Mouse (Mus musculus) neural tube, embryonic 14.5 days (tissue): ENCODE data around the gene Tcf12. TPM values are rescaled to one million over a fixed set of nuclear protein-coding genes. Genes with fewer than 3 reads are reported as not detected.

ENCODE experiments used
- ATAC-seq: fragments of 200-750 bp; cut with Nextera tagmentation; 2 replicates; pipeline ENCODE4 v1.8.0; 2017; ENCODE audit warnings: low read depth, mild to moderate bottlenecking, moderate TSS enrichment, moderate library complexity
- H3K27ac ChIP-seq: fragments of 300-500 bp; sonication (generic); 2 replicates; pipeline ENCODE4 v1.5.1; 2014; ENCODE audit warnings: low read depth, mild to moderate bottlenecking, control low read depth, low read length, moderate library complexity, mixed read lengths
- H3K27me3 ChIP-seq: fragments of 300-500 bp; sonication (generic); 2 replicates; pipeline ENCODE4 v1.6.1; 2014; ENCODE audit warnings: low read length; ENCODE audit not compliant: control insufficient read depth, insufficient read depth
- H3K36me3 ChIP-seq: fragments of 300-500 bp; sonication (generic); 2 replicates; pipeline ENCODE4 v1.6.1; 2014; ENCODE audit warnings: low read length, mixed read lengths; ENCODE audit not compliant: control insufficient read depth, insufficient read depth
- H3K4me1 ChIP-seq: fragments of 300-500 bp; sonication (generic); 2 replicates; pipeline ENCODE4 v1.6.1; 2014; ENCODE audit warnings: low read length; ENCODE audit not compliant: control insufficient read depth, insufficient read depth
- H3K4me2 ChIP-seq: fragments of 300-500 bp; sonication (generic); 2 replicates; pipeline ENCODE4 v1.6.1; 2014; ENCODE audit warnings: mild to moderate bottlenecking, low read depth, low read length, control low read depth
- H3K4me3 ChIP-seq: fragments of 300-500 bp; sonication (generic); 2 replicates; pipeline ENCODE4 v1.5.1; 2014; ENCODE audit warnings: low read depth, low read length, control low read depth, mixed read lengths
- H3K9ac ChIP-seq: fragments of 300-500 bp; sonication (generic); replicated peaks from 2 replicates; pipeline ENCODE4 v1.6.1; 2014; ENCODE audit warnings: low read depth, mild to moderate bottlenecking, control low read depth, low read length, mixed read lengths
- H3K9me3 ChIP-seq: fragments of 300-500 bp; sonication (generic); 2 replicates; pipeline ENCODE4 v1.6.1; 2016; ENCODE audit warnings: low read length; ENCODE audit not compliant: control insufficient read depth
- WGBS: fragments of 180-500 bp; shearing (Covaris S2); extraction: QIAGEN DNeasy Blood & Tissue Kit; methylation state at CpG from one replicate; pipeline ENCODE4 v1.1.7; 2014; 5-methylcytosine and 5-hydroxymethylcytosine counted together
- polyA plus RNA-seq: library from polyadenylated mRNA; unstranded; fragments of >200 nt; fragmentation: Nextera tagmentation; extraction: Ambion mirVana; gene quantifications from 2 replicates; pipeline ENCODE4 v1.2.1, GENCODE M21; 2014

The Tcf12 gene
- polyA plus RNA-seq, 1 experiment from 2014 or later: 74.1 TPM

GRCm38 (mm10) chr9:72097083-72097482, 14.6 kb downstream of the Tcf12 start:
- H3K9me3 ChIP-seq: no peaks in the 10 kb centered on the region
- ATAC-seq: no peak
- no peak overlapping the region for H3K27ac ChIP-seq
- H3K4me2 ChIP-seq: no peak overlapping the region
- no peak overlapping the region for H3K4me3 ChIP-seq
- 95% methylated on average over 2 of the region's 2 CpGs for WGBS
- H3K36me3 ChIP-seq: no peaks in the 10 kb centered on the region
- no peak overlapping the region for H3K9ac ChIP-seq
- H3K27me3 ChIP-seq: no peaks in the 10 kb centered on the region
- no peaks in the 10 kb centered on the region for H3K4me1 ChIP-seq

GRCm38 (mm10) chr9:72094675-72095074, 17.0 kb downstream of the Tcf12 start:
- Histone ChIP-seq H3K9me3 (no peaks in the 10 kb centered on the region), H3K36me3 (no peaks in the 10 kb centered on the region), H3K4me3 (no peak overlapping the region), H3K4me1 (no peaks in the 10 kb centered on the region), H3K4me2 (no peak overlapping the region), H3K9ac (no peak overlapping the region), H3K27ac (no peak overlapping the region), H3K27me3 (no peaks in the 10 kb centered on the region)
- no peak for ATAC-seq
- WGBS: 81% methylated on average over 5 of the region's 5 CpGs

DNA sequence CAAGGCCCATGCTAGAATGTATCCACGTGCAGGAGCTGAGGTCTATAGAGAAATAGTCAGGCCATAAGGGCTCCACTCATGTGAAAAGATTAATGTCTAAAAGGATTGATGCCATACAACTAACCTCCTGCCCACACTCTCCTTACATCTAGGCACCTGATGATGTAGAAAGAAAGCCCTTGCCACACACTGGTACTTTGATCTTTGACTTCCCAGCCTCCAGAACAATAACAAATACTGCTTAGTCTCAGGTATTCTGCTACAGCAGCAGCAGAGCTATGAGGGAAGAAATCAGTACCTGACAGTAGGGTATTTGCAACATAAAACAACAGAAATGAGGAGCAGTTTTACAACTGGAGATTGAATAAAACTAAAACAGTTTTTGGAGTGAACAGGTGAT, 19.5 kb downstream of the Tcf12 start:
- Histone ChIP-seq H3K9ac (no peak overlapping the region), H3K4me2 (no peak overlapping the region), H3K4me1 (no peaks in the 10 kb centered on the region), H3K4me3 (no peak overlapping the region), H3K36me3 (no peaks in the 10 kb centered on the region), H3K9me3 (no peaks in the 10 kb centered on the region), H3K27me3 (no peaks in the 10 kb centered on the region), H3K27ac (no peak overlapping the region)
- ATAC-seq: no peak
- 28% methylated on average over 1 of the region's 1 CpGs for WGBS

DNA sequence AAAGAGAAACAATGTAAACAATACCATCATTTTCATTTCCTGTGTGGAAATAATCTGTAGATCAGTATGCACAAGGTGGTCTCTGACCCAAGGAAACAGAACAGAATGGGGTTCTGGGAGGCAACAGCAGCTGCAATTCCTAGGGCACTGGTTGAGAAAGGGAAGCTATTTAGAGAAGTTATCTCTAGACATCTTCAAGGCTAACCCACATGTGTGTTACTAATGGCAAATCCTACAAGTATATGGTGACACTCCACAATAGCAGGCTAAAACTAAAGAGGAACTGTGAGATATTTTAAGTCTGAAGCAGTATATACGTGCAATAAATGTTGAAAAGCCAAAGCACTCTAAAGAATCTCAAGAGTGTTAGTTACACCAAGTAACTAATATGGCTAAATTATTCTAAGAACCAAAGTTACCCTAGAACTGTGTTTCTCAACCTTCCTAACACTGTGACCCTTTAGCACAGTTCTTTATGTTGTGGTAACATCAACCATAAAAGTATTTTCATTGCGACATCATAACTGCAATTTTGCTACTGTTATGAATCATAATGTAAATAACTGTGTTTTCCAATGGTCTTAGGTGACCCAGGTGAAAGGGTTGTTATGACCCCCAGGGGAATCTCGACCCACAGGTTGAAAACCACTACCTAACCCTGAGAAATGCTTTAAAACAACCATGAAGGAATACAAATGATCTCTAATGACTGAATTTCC, 22.6 kb downstream of the Tcf12 start:
- no peak overlapping the region for H3K9ac ChIP-seq
- H3K36me3 ChIP-seq: no peaks in the 10 kb centered on the region
- no peak overlapping the region for H3K27ac ChIP-seq
- no peak for ATAC-seq
- no peak overlapping the region for H3K4me3 ChIP-seq
- H3K4me2 ChIP-seq: no peak overlapping the region
- 90% methylated on average over 3 of the region's 3 CpGs for WGBS
- H3K4me1 ChIP-seq: no peaks in the 10 kb centered on the region; the same call in 1 of the 2 replicates
- H3K9me3 ChIP-seq: no peaks in the 10 kb centered on the region
- H3K27me3 ChIP-seq: no peaks in the 10 kb centered on the region

GRCm38 (mm10) chr9:72085017-72085416, 26.7 kb downstream of the Tcf12 start:
- Histone ChIP-seq H3K9me3 (no peaks in the 10 kb centered on the region), H3K9ac (no peak overlapping the region), H3K4me3 (no peak overlapping the region), H3K27me3 (no peaks in the 10 kb centered on the region), H3K27ac (no peak overlapping the region), H3K36me3 (no peaks in the 10 kb centered on the region), H3K4me2 (no peak overlapping the region), H3K4me1 (no peaks in the 10 kb centered on the region; the same call in 1 of the 2 replicates)
- ATAC-seq: no peak
- WGBS: 45% methylated on average over 3 of the region's 3 CpGs

GRCm38 (mm10) chr9:72084131-72084530, 27.5 kb downstream of the Tcf12 start:
- no peak overlapping the region for H3K9ac ChIP-seq
- no peak overlapping the region for H3K4me3 ChIP-seq
- H3K36me3 ChIP-seq: no peaks in the 10 kb centered on the region
- no peaks in the 10 kb centered on the region for H3K9me3 ChIP-seq
- H3K4me1 ChIP-seq: no peaks in the 10 kb centered on the region; the same call in 1 of the 2 replicates
- no peaks in the 10 kb centered on the region for H3K27me3 ChIP-seq
- no peak for ATAC-seq
- H3K4me2 ChIP-seq: no peak overlapping the region
- no peak overlapping the region for H3K27ac ChIP-seq

DNA sequence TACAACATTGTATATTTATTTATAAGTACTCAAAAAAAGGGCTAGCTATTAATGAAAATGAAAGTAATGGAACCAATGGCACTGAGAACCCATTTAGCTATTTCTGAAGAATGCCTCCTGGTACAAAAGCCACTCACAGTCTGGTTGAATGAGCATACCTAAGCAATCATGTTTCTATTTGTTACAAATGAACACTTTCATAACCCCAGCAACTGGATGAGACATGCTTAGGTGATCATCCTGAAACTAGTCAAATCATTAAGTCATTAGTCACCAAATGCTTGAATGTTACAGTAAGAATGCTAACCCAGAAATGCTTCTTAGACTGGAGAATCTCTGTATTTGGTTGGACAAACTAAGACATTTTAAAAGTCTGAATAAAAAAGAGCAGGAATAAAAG, 35.5 kb downstream of the Tcf12 start:
- Histone ChIP-seq H3K36me3 (no peaks in the 10 kb centered on the region), H3K4me2 (no peak overlapping the region), H3K27ac (no peak overlapping the region), H3K4me3 (no peak overlapping the region), H3K9ac (no peak overlapping the region), H3K9me3 (no peaks in the 10 kb centered on the region), H3K4me1 (no peaks in the 10 kb centered on the region), H3K27me3 (no peaks in the 10 kb centered on the region)
- no peak for ATAC-seq

GRCm38 (mm10) chr9:72066151-72066550, 45.5 kb downstream of the Tcf12 start:
- no peak overlapping the region for H3K4me3 ChIP-seq
- no peaks in the 10 kb centered on the region for H3K9me3 ChIP-seq
- ATAC-seq: no peak
- no peaks in the 10 kb centered on the region for H3K27me3 ChIP-seq
- H3K4me2 ChIP-seq: no peak overlapping the region
- no peak overlapping the region for H3K9ac ChIP-seq
- H3K36me3 ChIP-seq: no peaks in the 10 kb centered on the region
- H3K4me1 ChIP-seq: no peaks in the 10 kb centered on the region
- H3K27ac ChIP-seq: no peak overlapping the region

DNA sequence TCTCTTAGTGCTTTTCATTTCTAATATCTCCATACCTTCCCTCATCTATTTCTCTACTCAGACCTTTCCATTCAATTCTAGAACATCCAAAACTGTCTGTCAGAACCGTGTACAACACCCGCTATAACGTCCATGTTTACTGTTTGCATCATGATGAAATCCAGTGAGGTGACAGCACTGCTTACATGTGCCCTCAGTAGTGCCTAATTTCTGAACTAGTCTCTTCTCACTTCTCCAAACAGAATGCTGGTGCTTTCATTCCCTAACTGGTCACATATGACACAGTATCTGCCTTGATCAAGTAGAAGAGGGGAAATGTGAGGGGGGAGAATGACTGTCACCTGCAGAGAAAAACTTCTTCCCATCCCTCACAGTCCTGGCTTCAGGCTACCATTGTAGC, 58.5 kb downstream of the Tcf12 start:
- Histone ChIP-seq H3K36me3 (no peaks in the 10 kb centered on the region), H3K27me3 (no peaks in the 10 kb centered on the region), H3K4me3 (no peak overlapping the region), H3K9ac (no peak overlapping the region), H3K9me3 (no peaks in the 10 kb centered on the region), H3K27ac (no peak overlapping the region), H3K4me2 (no peak overlapping the region), H3K4me1 (no peaks in the 10 kb centered on the region)
- WGBS: 96% methylated on average over 3 of the region's 3 CpGs
- no peak for ATAC-seq
